Comparison of ENCODE assay signal across 8 mouse cellular contexts in genomic region chr5:107237971-107238426, GRCm38 (mm10). TPM values are rescaled to one million over a fixed set of nuclear protein-coding genes. Genes with fewer than 3 reads are reported as not detected.
DNase-seq lines count a peak whose midpoint lies in the region; ATAC-seq and TF ChIP-seq lines count a peak whose summit lies in the region.

No protein-coding gene starts in this region.

- H3K27ac ChIP-seq in hindbrain, postnatal 0 days: no peak overlapping the region
- no peak overlapping the region for H3K27ac ChIP-seq in forebrain, embryonic 15.5 days (replicated peaks)

- DNase-seq in gastrocnemius, adult 18-20 months (ENCODE audit: low spot score): peak; percentile 47
- DNase-seq in gastrocnemius, postnatal 4 days (ENCODE audit: low spot score in 2 of 2): no peak
- DNase-seq in embryo, embryonic 11 days: peak; percentile 54
- peak; percentile 53 for DNase-seq in hindbrain, postnatal 0 days (ENCODE audit: low spot score)
- DNase-seq in lung, postnatal 25 days (ENCODE audit: low spot score): peak; percentile 73
- no peak for DNase-seq in urinary bladder, postnatal 4 days (ENCODE audit: low spot score in 2 of 2)

- 39% methylated on average over 7 of the region's 7 CpGs for WGBS in hindbrain, postnatal 0 days
- WGBS in forebrain, embryonic 15.5 days: 57% methylated on average over 7 of the region's 7 CpGs

- H3K4me2 ChIP-seq in hindbrain, postnatal 0 days (ENCODE audit: low read depth, low read length): no peak overlapping the region
- no peak overlapping the region for H3K4me2 ChIP-seq in forebrain, embryonic 15.5 days (replicated peaks)

- H3K36me3 ChIP-seq in hindbrain, postnatal 0 days (ENCODE audit: insufficient read depth, low read length): no peaks in the 10 kb centered on the region
- H3K36me3 ChIP-seq in forebrain, embryonic 15.5 days: no peaks in the 10 kb centered on the region

- no peaks in the 10 kb centered on the region for H3K27me3 ChIP-seq in hindbrain, postnatal 0 days (ENCODE audit: insufficient read depth, low read length)
- H3K27me3 ChIP-seq in forebrain, embryonic 15.5 days: peaks cover 65% of the 10 kb centered on the region

- peak; percentile 73 for ATAC-seq in hindbrain, postnatal 0 days
- no peak for ATAC-seq in forebrain, embryonic 15.5 days (replicated peaks)
- ATAC-seq in cerebellum, adult (ENCODE audit: insufficient number of reproducible peaks, low FRiP score, low TSS enrichment): no peak

- TF ChIP-seq CTCF in hindbrain, postnatal 0 days (IDR thresholded peaks at IDR 0.05; ENCODE audit: low read depth): no peak

- H3K4me3 ChIP-seq in hindbrain, postnatal 0 days (ENCODE audit: low read length): no peak overlapping the region
- H3K4me3 ChIP-seq in forebrain, embryonic 15.5 days: no peak overlapping the region

- no peaks in the 10 kb centered on the region for H3K9me3 ChIP-seq in hindbrain, postnatal 0 days (ENCODE audit: low read length)
- no peaks in the 10 kb centered on the region for H3K9me3 ChIP-seq in forebrain, embryonic 15.5 days

- 0 out of 2 replicates have a peak, but pooled peaks cover 6% of the 10 kb centered on the region for H3K4me1 ChIP-seq in hindbrain, postnatal 0 days (ENCODE audit: insufficient read depth, low read length)
- no peaks in the 10 kb centered on the region for H3K4me1 ChIP-seq in forebrain, embryonic 15.5 days

- H3K9ac ChIP-seq in hindbrain, postnatal 0 days (replicated peaks; ENCODE audit: low read length): no peak overlapping the region
- no peak overlapping the region for H3K9ac ChIP-seq in forebrain, embryonic 15.5 days (replicated peaks)

RNA-seq across cellular contexts. Expression of gene Tgfbr3, which starts 51.4 kb away (rescaled TPM):
- 10 to 100 TPM; 14.5 to 15.8 TPM for total RNA-seq in gastrocnemius, adult 18-20 months (2021)
- 10 to 100 TPM; 57.1 to 57.3 TPM for total RNA-seq in gastrocnemius, postnatal 4 days (2021)
- total RNA-seq in hindbrain, postnatal 0 days (2014; rRNA removed): 21.7 and 21.8 TPM in 2 replicates
- 4.6 and 4.8 TPM in 2 replicates for polyA plus RNA-seq in hindbrain, postnatal 0 days (2015; fragmentation: Nextera tagmentation; extraction: Ambion mirVana)
- 2.0 and 2.3 TPM in 2 replicates for polyA plus RNA-seq in forebrain, embryonic 15.5 days (2015; fragmentation: Nextera tagmentation; extraction: Ambion mirVana)

Comparison
In these comparisons a context has a peak if more than half of its experiments do, and no peak if none do; other contexts are left out.
1. DNase-seq: peak in gastrocnemius, adult 18-20 months (single experiment), embryo, embryonic 11 days (single experiment), hindbrain, postnatal 0 days (single experiment) and lung, postnatal 25 days (single experiment); none in gastrocnemius, postnatal 4 days (0 of 2) and urinary bladder, postnatal 4 days (0 of 2).